Mouse (Mus musculus): ENCODE data around the gene Poc1a. TPM values are rescaled to one million over a fixed set of nuclear protein-coding genes. Genes with fewer than 3 reads are reported as not detected.
A peak's percentile ranks its signal among the peaks of the same experiment; 100 is the strongest.

Poc1a gene
- polyA plus RNA-seq, 1 experiment from 2014 or later: 22.2 TPM

DNA sequence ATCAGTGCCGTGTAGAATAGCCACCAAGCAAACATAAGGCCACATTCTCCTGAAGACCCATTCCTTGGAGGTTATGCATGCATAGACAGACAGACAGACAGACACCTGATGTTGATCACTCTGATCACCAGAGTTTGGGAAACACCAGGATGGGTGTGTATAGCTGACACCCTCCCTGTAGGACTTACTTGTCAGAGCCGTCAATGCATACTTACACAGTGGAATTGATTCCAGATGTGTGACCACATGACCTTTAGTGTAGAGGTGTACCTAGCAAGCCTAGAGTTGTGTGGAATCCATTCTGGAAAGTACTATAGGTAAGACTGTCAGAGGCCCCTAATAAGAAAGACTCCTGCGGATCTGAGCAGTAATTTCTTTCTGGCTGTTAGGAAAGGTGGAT is 76.3 kb downstream of the Poc1a start:
- Histone ChIP-seq H3K27ac (ENCODE audit: low read length) (peak overlapping the region; percentile 70; the same call in 1 of the 2 replicates), H3K9ac (ENCODE audit: low read length) (no peak overlapping the region)

DNA sequence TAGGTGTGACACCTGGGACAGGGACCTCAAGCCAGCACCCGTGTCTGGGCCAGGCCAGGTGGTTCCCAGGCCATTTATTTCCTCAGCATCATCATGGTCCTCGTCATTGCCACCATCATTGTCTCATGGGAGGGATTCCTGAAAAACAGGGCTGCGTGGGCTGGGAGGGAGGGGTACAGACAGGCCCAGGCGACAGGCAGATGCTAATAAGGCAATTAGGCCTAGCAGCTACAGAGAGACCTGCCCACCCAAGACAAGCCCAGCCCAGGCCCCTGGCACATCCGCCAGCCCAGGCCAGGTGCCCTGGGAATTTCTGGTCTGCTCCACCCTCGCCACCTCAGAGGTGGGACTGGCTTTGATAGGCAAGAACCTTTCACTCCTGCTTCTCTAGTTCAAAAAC is 78.4 kb downstream of the Poc1a start:
- Histone ChIP-seq H3K9ac (ENCODE audit: low read length) (peak overlapping the region; percentile 33; the same call in 1 of the 2 replicates), H3K4me1 (ENCODE audit: control insufficient read depth, insufficient read depth, low read length) (peaks cover 23% of the 10 kb centered on the region), H3K9me3 (replicated peaks; ENCODE audit: control insufficient read depth, low read length) (no peaks in the 10 kb centered on the region), H3K36me3 (ENCODE audit: control insufficient read depth, insufficient read depth, low read length) (no peaks in the 10 kb centered on the region), H3K4me2 (ENCODE audit: low read depth, low read length) (no peak overlapping the region), H3K27me3 (ENCODE audit: control insufficient read depth, insufficient read depth, low read length) (no peaks in the 10 kb centered on the region), H3K4me3 (replicated peaks; ENCODE audit: low read length) (no peak overlapping the region), H3K27ac (ENCODE audit: low read length) (peak overlapping the region; percentile 10; the same call in 1 of the 2 replicates)
- no peak for ATAC-seq (ENCODE audit: insufficient read depth, low FRiP score)
- WGBS: 52% methylated on average over 6 of the region's 6 CpGs

More for the DNA sequence above, 76.3 kb downstream of the Poc1a start:
- WGBS: 73% methylated on average over 3 of the region's 3 CpGs
- no peaks in the 10 kb centered on the region for H3K9me3 ChIP-seq (replicated peaks; ENCODE audit: control insufficient read depth, low read length)
- peaks cover 27% of the 10 kb centered on the region for H3K4me1 ChIP-seq (ENCODE audit: control insufficient read depth, insufficient read depth, low read length)
- no peak overlapping the region for H3K4me3 ChIP-seq (replicated peaks; ENCODE audit: low read length)
- no peaks in the 10 kb centered on the region for H3K27me3 ChIP-seq (ENCODE audit: control insufficient read depth, insufficient read depth, low read length)
- no peaks in the 10 kb centered on the region for H3K36me3 ChIP-seq (ENCODE audit: control insufficient read depth, insufficient read depth, low read length)
- no peak for ATAC-seq (ENCODE audit: insufficient read depth, low FRiP score)
- no peak overlapping the region for H3K4me2 ChIP-seq (ENCODE audit: low read depth, low read length)

DNA sequence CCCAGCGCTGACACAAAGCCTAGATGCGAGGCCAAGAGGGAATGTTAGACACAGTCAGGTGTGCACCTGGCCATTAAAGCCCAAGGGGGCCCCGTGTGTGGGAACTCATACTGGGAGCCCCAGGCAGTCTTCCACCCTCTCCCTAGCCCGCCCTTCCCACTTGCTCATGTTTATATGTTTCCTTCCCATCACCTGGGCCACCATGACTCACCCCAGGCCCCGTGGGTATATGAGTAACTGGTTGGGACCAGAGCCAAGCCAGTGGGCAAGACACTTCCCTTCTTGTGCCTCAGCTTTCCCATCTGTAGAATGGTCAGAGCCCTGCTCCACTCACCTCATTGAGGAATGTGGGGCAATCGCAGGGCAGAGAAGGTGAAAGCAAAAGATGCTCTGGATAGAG is 80.3 kb downstream of the Poc1a start:
- no peak overlapping the region for H3K4me3 ChIP-seq (replicated peaks; ENCODE audit: low read length)
- H3K9me3 ChIP-seq (replicated peaks; ENCODE audit: control insufficient read depth, low read length): no peaks in the 10 kb centered on the region
- H3K9ac ChIP-seq (ENCODE audit: low read length): no peak overlapping the region
- H3K4me2 ChIP-seq (ENCODE audit: low read depth, low read length): no peak overlapping the region
- H3K36me3 ChIP-seq (ENCODE audit: control insufficient read depth, insufficient read depth, low read length): no peaks in the 10 kb centered on the region
- no peak overlapping the region for H3K27ac ChIP-seq (ENCODE audit: low read length)
- H3K4me1 ChIP-seq (ENCODE audit: control insufficient read depth, insufficient read depth, low read length): peaks cover 12% of the 10 kb centered on the region
- H3K27me3 ChIP-seq (ENCODE audit: control insufficient read depth, insufficient read depth, low read length): no peaks in the 10 kb centered on the region
- WGBS: 75% methylated on average over 6 of the region's 6 CpGs
- ATAC-seq (ENCODE audit: insufficient read depth, low FRiP score): no peak

DNA sequence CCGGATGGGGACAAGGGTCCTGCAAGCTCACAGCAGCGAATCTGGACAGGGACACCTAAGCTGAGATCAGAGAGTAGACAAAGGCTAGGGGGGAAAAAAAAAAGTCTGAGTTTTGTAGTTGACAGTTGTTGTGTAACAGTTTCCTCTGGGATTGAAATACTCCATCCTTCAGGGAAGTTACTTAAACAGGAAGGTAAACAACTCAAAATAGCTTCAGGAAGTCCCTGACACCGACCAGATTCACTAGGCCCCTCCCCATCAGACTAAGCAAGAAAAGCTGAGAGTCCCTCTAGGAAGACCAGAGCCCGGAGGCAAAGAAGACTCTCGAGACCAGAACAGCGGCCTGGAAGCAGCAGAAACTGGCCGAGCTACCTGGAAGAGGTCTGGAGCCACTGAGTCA is 84.5 kb downstream of the Poc1a start:
- WGBS: 67% methylated on average over 7 of the region's 7 CpGs

DNA sequence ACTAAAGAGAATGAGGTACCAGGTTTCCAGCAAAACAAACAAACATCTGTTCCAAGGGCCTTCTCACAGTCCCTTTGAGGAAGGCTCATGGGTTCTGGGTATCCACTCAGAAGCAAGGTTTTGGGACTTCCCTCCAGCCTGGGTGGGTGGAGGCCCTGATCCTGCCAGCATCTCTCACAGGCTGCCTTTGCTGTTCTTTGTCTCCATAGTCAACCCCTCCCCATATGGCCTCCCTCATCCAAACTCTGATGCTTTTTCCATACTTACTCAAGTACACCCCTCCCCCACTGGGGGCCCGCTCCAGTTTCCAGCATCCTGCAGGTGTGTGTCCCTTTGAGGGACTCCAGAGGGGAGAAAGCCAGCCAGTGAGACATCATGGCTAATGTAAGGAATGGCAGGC is 85.3 kb downstream of the Poc1a start:
- Histone ChIP-seq H3K27me3 (ENCODE audit: control insufficient read depth, insufficient read depth, low read length) (no peaks in the 10 kb centered on the region), H3K4me3 (replicated peaks; ENCODE audit: low read length) (no peak overlapping the region), H3K9ac (ENCODE audit: low read length) (no peak overlapping the region), H3K4me1 (ENCODE audit: control insufficient read depth, insufficient read depth, low read length) (peaks cover 17% of the 10 kb centered on the region), H3K4me2 (ENCODE audit: low read depth, low read length) (no peak overlapping the region), H3K36me3 (ENCODE audit: control insufficient read depth, insufficient read depth, low read length) (no peaks in the 10 kb centered on the region), H3K27ac (ENCODE audit: low read length) (no peak overlapping the region), H3K9me3 (replicated peaks; ENCODE audit: control insufficient read depth, low read length) (no peaks in the 10 kb centered on the region)
- no peak for ATAC-seq (ENCODE audit: insufficient read depth, low FRiP score)
- WGBS: 50% methylated on average over 1 of the region's 1 CpGs

More for the DNA sequence above, 84.5 kb downstream of the Poc1a start:
- Histone ChIP-seq H3K9ac (ENCODE audit: low read length) (no peak overlapping the region), H3K9me3 (replicated peaks; ENCODE audit: control insufficient read depth, low read length) (no peaks in the 10 kb centered on the region), H3K4me3 (replicated peaks; ENCODE audit: low read length) (no peak overlapping the region), H3K4me1 (ENCODE audit: control insufficient read depth, insufficient read depth, low read length) (peaks cover 10% of the 10 kb centered on the region), H3K36me3 (ENCODE audit: control insufficient read depth, insufficient read depth, low read length) (no peaks in the 10 kb centered on the region), H3K27ac (ENCODE audit: low read length) (no peak overlapping the region), H3K27me3 (ENCODE audit: control insufficient read depth, insufficient read depth, low read length) (no peaks in the 10 kb centered on the region), H3K4me2 (ENCODE audit: low read depth, low read length) (no peak overlapping the region)
- no peak for ATAC-seq (ENCODE audit: insufficient read depth, low FRiP score)

DNA sequence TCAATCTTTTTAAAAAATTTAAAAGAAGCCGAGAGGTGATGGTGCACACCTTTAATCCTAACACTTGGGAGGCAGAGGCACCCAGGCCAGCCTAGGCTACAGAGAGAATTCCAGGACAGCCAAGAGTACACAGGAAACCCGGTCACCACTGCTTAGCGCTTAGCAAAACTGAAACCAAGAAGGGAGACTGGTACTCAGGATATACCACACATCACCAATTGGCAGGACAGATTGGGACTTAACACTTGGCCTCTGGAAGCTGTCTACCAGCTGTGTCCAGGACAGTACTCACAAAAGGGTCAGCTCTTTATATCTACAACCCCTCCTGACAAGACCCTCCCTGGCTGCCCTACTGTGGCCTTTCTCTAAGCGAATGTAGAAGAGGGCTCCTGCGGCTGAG is 86.1 kb downstream of the Poc1a start:
- Histone ChIP-seq H3K4me1 (ENCODE audit: control insufficient read depth, insufficient read depth, low read length) (peaks cover 26% of the 10 kb centered on the region), H3K27me3 (ENCODE audit: control insufficient read depth, insufficient read depth, low read length) (no peaks in the 10 kb centered on the region), H3K9ac (ENCODE audit: low read length) (peak overlapping the region; percentile 60), H3K9me3 (replicated peaks; ENCODE audit: control insufficient read depth, low read length) (no peaks in the 10 kb centered on the region), H3K27ac (ENCODE audit: low read length) (peak overlapping the region; percentile 63), H3K4me2 (ENCODE audit: low read depth, low read length) (peak overlapping the region; percentile 97), H3K36me3 (ENCODE audit: control insufficient read depth, insufficient read depth, low read length) (no peaks in the 10 kb centered on the region), H3K4me3 (replicated peaks; ENCODE audit: low read length) (peak overlapping the region; percentile 87)
- no peak for ATAC-seq (ENCODE audit: insufficient read depth, low FRiP score)
- 19% methylated on average over 5 of the region's 5 CpGs for WGBS

DNA sequence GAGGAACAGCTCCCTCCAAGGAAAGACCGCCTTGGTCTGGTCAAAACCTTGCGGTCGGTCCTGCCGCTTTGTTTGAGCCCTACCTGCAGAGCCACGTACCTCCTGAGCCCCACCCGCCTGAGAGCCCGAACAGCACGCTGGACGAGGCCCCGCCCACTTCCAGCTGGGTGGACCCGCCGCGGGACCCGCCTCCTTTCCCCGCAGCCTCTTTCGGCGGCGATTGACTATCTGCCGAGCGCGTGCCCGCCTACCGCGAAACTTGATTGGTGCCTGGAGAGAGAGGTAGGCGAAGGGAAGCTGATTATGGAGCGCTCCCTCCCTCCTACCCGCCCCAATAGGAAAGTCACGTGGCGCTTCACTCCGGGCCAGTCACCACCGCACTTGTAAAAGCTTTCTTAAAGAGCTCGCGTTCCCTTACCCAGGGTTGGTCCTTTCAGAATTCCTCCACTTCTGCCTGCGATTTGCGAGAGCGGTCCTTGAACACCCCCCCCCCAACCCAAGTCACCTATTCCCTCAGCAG is 86.8 kb downstream of the Poc1a start:
- WGBS: under 1% methylated on average over 36 of the region's 36 CpGs
- H3K4me1 ChIP-seq (ENCODE audit: control insufficient read depth, insufficient read depth, low read length): peaks cover 32% of the 10 kb centered on the region
- peak overlapping the region; percentile 87 for H3K4me3 ChIP-seq (replicated peaks; ENCODE audit: low read length)
- 0 out of 2 replicates have a peak, but pooled peaks cover 2% of the 10 kb centered on the region for H3K36me3 ChIP-seq (ENCODE audit: control insufficient read depth, insufficient read depth, low read length)
- peak; percentile 95 for ATAC-seq (ENCODE audit: insufficient read depth, low FRiP score)
- peak overlapping the region; percentile 96 for H3K27ac ChIP-seq (ENCODE audit: low read length)
- H3K9me3 ChIP-seq (replicated peaks; ENCODE audit: control insufficient read depth, low read length): no peaks in the 10 kb centered on the region
- H3K4me2 ChIP-seq (ENCODE audit: low read depth, low read length): peak overlapping the region; percentile 97
- no peaks in the 10 kb centered on the region for H3K27me3 ChIP-seq (ENCODE audit: control insufficient read depth, insufficient read depth, low read length)
- H3K9ac ChIP-seq (ENCODE audit: low read length): peak overlapping the region; percentile 97

DNA sequence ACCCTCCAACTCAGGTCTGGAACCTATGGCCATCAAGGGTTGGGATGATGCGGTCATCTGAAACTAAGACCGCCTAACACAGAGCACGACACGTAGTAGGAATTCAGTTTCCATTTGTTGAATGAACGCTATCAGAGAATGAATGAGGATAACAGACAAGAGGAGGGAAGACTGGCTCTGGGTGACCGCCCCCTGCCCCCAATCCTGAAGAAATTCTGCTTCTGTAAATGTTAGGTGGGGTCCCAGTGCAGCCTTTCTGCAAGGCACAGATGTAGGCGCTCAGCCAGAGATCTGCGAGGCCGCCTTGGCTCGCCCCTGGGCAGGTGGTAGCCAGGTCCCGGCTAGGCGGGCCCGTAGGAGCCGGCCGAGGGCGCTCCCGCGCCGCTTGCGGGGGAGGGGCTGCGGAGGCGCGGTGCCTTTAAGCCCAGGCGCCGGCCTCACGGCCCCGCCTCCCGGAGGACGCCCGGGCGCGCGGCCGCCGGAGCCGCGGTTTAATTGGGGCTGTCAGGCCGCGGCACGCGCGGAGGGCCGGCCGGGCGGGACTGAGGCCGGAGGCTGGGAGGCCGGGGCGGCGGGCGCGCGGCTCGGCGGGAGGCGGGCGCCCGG is 87.4 kb downstream of the Poc1a start, which contains the start of gene Dusp7:
TSS of gene Dusp7 (plus strand) at position 521 of the 606 bp plus-strand sequence.
- Histone ChIP-seq H3K4me1 (ENCODE audit: control insufficient read depth, insufficient read depth, low read length) (peaks cover 32% of the 10 kb centered on the region), H3K4me3 (replicated peaks; ENCODE audit: low read length) (peak within 1 kb of the TSS; percentile 87), H3K9ac (ENCODE audit: low read length) (peak within 1 kb of the TSS; percentile 97), H3K9me3 (replicated peaks; ENCODE audit: control insufficient read depth, low read length) (no peaks in the 10 kb centered on the region), H3K4me2 (ENCODE audit: low read depth, low read length) (peak within 1 kb of the TSS; percentile 97), H3K36me3 (ENCODE audit: control insufficient read depth, insufficient read depth, low read length) (0 out of 2 replicates have a peak, but pooled peaks cover 4% of the 10 kb centered on the region), H3K27ac (ENCODE audit: low read length) (peak within 1 kb of the TSS; percentile 96), H3K27me3 (ENCODE audit: control insufficient read depth, insufficient read depth, low read length) (no peaks in the 10 kb centered on the region)
- peak; percentile 71 for ATAC-seq (ENCODE audit: insufficient read depth, low FRiP score)
- under 1% methylated on average over 54 of the region's 57 CpGs for WGBS

DNA sequence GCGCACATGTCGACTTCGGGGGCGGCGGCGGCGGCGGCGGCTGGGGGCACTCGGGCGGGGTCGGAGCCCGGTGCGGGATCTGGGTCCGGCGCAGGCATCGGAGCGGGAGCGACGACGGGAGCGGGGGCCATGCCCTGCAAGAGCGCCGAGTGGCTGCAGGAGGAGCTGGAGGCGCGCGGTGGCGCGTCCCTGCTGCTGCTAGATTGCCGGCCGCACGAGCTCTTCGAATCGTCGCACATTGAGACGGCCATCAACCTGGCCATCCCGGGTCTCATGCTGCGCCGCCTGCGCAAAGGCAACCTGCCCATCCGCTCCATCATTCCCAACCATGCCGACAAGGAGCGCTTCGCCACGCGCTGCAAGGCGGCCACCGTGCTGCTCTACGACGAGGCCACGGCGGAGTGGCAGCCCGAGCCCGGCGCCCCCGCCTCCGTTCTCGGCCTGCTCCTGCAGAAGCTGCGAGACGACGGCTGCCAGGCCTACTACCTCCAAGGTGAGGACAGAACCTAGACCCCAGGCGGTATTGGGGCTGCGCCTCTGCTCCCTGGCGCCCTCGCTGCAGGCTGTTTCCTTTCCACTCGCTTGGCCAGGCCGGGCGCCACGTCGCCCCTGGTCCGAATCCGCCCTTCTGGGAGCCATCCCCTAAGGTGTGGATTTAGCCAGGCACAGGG is 88.1 kb downstream of the Poc1a start:
- peak overlapping the region; percentile 96 for H3K27ac ChIP-seq (ENCODE audit: low read length)
- H3K27me3 ChIP-seq (ENCODE audit: control insufficient read depth, insufficient read depth, low read length): no peaks in the 10 kb centered on the region
- no peaks in the 10 kb centered on the region for H3K9me3 ChIP-seq (replicated peaks; ENCODE audit: control insufficient read depth, low read length)
- peak overlapping the region; percentile 97 for H3K9ac ChIP-seq (ENCODE audit: low read length)
- peak overlapping the region; percentile 97 for H3K4me2 ChIP-seq (ENCODE audit: low read depth, low read length)
- no peak for ATAC-seq (ENCODE audit: insufficient read depth, low FRiP score)
- 0 out of 2 replicates have a peak, but pooled peaks cover 10% of the 10 kb centered on the region for H3K36me3 ChIP-seq (ENCODE audit: control insufficient read depth, insufficient read depth, low read length)
- under 1% methylated on average over 72 of the region's 72 CpGs for WGBS
- peak overlapping the region; percentile 87 for H3K4me3 ChIP-seq (replicated peaks; ENCODE audit: low read length)
- peaks cover 32% of the 10 kb centered on the region for H3K4me1 ChIP-seq (ENCODE audit: control insufficient read depth, insufficient read depth, low read length)
